Mouse (Mus musculus) left cerebral cortex, adult 2 months (tissue): ENCODE measurements around the gene Cited4. TPM values are rescaled to one million over a fixed set of nuclear protein-coding genes. Genes with fewer than 3 reads are reported as not detected.

Experiments used
- DNase-seq, 2 experiments: peaks; one replicate each; pipeline ENCODE4 v3.0.0; 2021 to 2022; ENCODE audit warnings: low spot score in 2 of 2, mixed read lengths in 1 of 2; ENCODE audit errors: extremely low spot score in 1 of 2
- H3K27ac ChIP-seq: fragments of 200-600 bp; 2 replicates; pipeline ENCODE4 v1.8.1; 2022
- H3K4me3 ChIP-seq: fragments of 200-600 bp; 2 replicates; pipeline ENCODE4 v1.8.1; 2022
- CTCF ChIP-seq: fragments of 200-600 bp; IDR thresholded peaks from 2 replicates; pipeline ENCODE4 v1.8.1; 2022; ENCODE audit warnings: antibody characterized with exemption, mild to moderate bottlenecking, moderate library complexity
- intact Hi-C: fragments of 180-260 bp; cut with DNase I; formaldehyde crosslinking; loops from one replicate; pipeline ENCODE4 v1.15.1; 2025
- total RNA-seq, 2 experiments: library from RNA; stranded (reverse); gene quantifications; 2 replicates each; pipeline ENCODE4 v1.2.3; 2021

The Cited4 gene
- total RNA-seq, 2 experiments from 2014 or later = 17.9 to 20.2 TPM

DNA sequence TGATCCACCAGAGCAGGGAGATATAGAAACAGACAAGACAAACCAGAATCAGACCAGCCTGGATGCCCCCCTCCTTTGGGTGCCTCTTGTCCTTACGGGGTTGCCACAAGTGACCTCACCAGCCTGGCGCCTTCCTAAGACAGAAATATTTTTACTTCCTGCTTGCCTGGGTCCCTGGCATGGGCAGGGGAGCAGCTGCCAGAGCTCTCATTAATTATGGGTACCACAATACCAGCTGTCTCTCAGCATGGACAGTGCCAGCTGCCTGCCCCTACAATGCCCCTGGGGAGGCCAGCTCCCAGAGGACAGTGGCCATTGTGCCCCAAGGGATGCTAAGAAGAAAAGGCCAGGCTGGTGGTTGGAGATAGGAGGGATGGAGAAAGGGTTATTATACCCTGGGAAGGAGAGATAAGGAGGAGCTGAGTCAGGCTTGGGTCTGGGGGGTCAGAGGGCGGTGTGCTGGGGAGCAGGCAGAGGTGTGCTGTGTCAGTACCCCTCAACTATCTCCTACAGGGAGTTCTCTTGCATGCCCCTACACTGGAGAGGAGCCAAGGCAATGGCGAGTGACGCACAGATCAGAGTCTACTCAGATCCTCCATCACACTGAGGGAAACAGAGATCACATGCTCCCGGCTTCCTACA is 47.6 kb downstream of the Cited4 start:
- intact Hi-C loops = no loop called here
- H3K27ac ChIP-seq = no peak overlapping the region
- no peak for DNase-seq
- no peak for TF ChIP-seq CTCF
- H3K4me3 ChIP-seq = no peak overlapping the region

DNA sequence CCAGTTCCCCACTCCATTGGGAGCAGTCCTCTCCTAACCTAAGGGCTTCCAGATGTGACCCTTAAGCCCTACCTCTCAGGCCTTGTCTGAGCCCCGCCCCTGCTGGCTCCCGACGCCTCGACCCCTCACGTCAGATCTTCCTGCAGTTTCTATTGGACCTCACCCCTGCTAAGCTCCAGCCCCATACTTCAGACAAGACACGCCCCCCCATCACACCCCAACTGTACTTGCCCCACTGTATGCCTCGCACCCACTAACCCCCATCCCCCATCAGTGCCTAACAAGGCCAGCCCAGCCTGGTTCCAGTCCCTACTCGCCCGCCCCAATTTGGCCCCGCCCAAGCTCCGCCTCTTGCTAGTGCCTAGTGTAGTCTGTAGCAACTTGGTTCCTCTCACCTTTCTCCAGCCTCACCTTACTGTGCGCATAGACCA is 49.8 kb downstream of the Cited4 start:
- intact Hi-C loops = no loop called here
- no peak for TF ChIP-seq CTCF
- peak in 1 of 2 experiments; percentile 35 for DNase-seq
- Histone ChIP-seq H3K27ac (no peak overlapping the region), H3K4me3 (peak overlapping the region; percentile 33)

DNA sequence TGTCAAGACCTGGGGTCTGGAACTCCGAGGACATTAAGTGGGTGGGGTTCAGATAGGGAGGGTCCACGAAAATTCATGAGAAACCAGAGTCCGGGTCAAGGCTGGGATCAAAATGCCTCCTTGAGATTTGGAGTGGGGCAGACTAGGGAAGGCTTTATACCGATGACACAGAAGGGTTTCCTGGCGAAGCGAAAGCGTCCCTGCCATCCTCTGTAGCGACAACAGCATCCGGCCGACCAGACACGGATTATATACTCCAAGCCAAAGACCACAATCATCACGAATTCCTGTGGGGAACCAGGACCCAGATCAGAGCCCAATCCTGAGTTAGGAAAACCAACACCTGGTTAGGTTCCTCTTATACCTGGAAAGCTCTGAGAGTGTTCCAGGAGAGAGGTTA is 50.4 kb downstream of the Cited4 start:
- Histone ChIP-seq H3K4me3 (peak overlapping the region; percentile 33), H3K27ac (peak overlapping the region; percentile 32; the same call in 1 of the 2 replicates)
- intact Hi-C loops = no loop called here
- no peak for TF ChIP-seq CTCF
- no peak for DNase-seq

Other genes starting within 250 kb of the Cited4 start
- gene Slfnl1, start 134.3 kb upstream of the Cited4 start, total RNA-seq = under 1 TPM; 0.32 to 0.63 TPM
- 10 to 100 TPM; 40.0 to 42.4 TPM for gene Ctps, start 96.3 kb upstream of the Cited4 start, total RNA-seq
- not detected for gene Gm8439, start 77.8 kb upstream of the Cited4 start, total RNA-seq
- 1 to 10 TPM; 6.9 to 7.5 TPM for gene Kcnq4, start 82.0 kb downstream of the Cited4 start, total RNA-seq
- gene Nfyc, start 165.0 kb downstream of the Cited4 start, total RNA-seq = 10 to 100 TPM; 49.9 to 53.7 TPM
- gene Rims3, start 188.2 kb downstream of the Cited4 start, total RNA-seq = 100 to 1,000 TPM; 175 to 181 TPM